Mouse (Mus musculus): ENCODE measurements at regions not wholly inside any gene's neighbourhood (a gene's known extent, or its start where the extent isn't known, plus 50 kb on each side); places are given as distances from the start of the nearest gene placed in this dataset.

GRCm38 (mm10) chr15:62862574-62862973 lies 982.4 kb downstream of the Gsdmc2 start:
- no peak for TF ChIP-seq E2F4 (IDR thresholded peaks at IDR 0.05; ENCODE audit: insufficient read depth)
- no peak for TF ChIP-seq TCF12 (IDR thresholded peaks at IDR 0.05; ENCODE audit: insufficient read depth, poor library complexity, severe bottlenecking)
- no peak for TF ChIP-seq USF1 (IDR thresholded peaks at IDR 0.05; ENCODE audit: low read depth)
- no peak for TF ChIP-seq POLR2AphosphoS2 (IDR thresholded peaks at IDR 0.05; ENCODE audit: insufficient read length, low read depth)
- TF ChIP-seq MAX (IDR thresholded peaks at IDR 0.05; ENCODE audit: low read depth) = no peak
- no peak for TF ChIP-seq POLR2A (IDR thresholded peaks at IDR 0.05; ENCODE audit: insufficient read length, low read depth)
